Mouse (Mus musculus) layer of hippocampus, adult 9-11 months (tissue): ENCODE data around the gene Gm11444.

Experiments
- DNase-seq: peaks from one replicate; pipeline ENCODE4 v3.0.0; 2022

Gene Gm11444

DNA sequence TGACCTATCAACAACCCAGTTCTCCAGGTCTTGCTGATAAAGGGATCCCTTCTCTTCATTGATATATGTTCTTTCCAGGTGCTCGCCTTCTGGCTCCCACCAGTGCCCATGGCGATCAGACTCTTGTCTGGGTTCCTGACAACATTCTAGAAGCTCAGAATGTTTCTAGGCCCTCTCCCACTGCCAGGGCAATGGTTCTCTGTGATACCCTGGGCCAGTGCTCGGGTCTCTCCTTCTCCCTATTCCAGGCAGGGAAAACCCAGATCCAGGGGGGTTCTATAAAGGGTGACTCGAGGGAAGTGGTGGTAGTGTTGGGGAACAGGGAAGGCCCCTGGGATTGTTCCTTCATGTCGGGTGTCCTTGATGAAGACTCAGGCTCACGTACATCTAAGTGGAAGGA, at the start of gene Gm11444:
Gene Gm11444 (minus strand): TSS at position 101 of the 400 bp plus-strand sequence.
- no peak for DNase-seq

GRCm38 (mm10) chr11:85896335-85896985, 46.3 kb upstream of the Gm11444 start:
- DNase-seq, result no peak

DNA sequence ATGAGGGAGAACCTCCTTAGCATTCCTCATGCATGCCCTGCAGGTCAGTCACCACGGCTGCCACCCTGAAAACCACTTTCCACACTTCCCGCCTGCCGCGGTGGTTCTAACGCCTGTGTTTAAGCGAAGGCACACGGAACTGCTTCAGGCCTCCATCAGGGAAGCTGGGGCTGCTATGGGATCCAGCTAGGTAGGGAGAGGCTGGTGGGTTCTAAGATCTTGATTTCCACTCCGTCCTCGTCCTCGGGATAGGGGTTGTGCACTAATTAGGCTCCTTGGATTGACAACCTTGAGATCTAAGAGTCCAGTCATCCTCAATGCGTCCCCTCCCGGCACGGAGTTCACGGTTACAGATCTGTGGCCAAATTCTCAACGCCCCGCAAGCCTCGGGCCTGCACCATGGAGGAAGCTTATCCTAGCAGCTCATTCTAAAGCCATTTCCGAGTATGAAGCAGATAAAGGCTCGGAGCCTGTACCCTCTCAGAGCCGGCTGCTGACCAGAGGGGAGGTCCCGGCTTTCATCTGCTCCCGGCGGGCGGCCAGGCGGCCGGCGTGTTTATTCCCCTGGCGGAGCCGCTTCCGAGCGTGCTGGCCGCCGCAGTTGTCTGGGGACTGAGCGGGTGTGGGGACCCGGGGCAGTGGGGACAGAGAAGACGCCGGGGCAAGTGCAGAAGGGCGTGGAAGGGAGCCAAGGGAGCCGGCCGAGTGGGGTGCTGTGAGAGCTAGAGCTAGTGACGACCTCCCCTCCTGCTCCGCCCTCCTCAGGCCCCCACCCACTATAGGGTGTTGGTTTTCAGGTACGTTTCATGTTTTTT, 44.8 kb upstream of the Gm11444 start:
- no peak for DNase-seq

GRCm38 (mm10) chr11:85894136-85894530, 44.0 kb upstream of the Gm11444 start:
- no peak for DNase-seq

GRCm38 (mm10) chr11:85893400-85894135, 43.4 kb upstream of the Gm11444 start:
- DNase-seq, result no peak

GRCm38 (mm10) chr11:85892771-85893170, 42.6 kb upstream of the Gm11444 start:
- no peak for DNase-seq

DNA sequence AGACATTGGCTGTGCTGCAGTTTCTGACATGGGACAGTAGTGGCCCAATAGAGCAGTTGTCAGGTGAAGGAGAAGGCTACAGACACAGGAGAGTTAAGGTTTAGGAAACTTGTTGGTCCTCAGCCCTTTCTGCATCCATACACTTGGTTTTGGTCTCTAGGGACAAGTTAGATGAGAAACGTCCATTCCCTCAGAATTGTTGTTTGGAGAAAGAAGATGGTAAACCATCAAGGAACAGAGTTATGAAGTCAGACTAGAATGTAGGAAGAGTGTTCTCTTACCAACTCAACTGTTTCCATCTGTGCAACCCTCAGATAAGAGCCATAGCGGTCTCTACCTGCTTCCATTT, 41.5 kb upstream of the Gm11444 start:
- no peak for DNase-seq

DNA sequence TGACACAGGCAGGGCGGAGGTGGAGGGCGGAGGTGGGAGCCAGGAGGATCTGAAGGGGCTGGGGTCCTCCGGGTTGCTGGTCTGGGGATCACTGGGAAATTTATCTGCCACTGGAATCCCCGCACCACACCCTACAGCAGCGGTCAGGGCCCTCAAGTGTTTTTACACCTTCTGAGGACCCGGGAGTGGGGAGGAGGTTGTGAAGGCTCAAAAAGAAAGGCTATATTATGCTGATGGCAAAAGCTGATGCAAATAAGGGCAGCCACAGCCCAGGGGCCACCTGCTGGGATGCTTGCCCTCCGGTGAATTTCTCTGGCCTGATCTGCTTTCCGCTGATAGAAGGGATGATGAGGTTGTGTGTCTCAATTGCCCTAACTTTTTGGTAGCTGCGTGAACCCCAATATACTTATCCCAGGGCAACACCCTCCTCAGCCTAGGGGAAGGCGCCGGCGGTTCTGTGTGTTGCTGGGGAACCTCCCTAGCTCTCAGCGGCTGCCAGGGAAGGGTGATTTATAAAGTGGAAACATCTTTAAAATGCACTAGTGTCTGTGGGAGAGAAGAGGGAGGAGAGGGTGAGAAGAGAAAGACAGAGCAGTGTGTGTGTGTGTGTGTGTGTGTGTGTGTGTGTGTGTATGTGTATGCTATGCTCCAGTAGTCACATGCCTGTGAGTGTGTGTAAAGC, 41.0 kb upstream of the Gm11444 start:
- no peak for DNase-seq

- no peak for DNase-seq
Measured at GRCm38 (mm10) chr11:85890563-85890845, 40.4 kb upstream of the Gm11444 start.

- no peak for DNase-seq
Measured at GRCm38 (mm10) chr11:85889730-85890562, 39.8 kb upstream of the Gm11444 start.

DNA sequence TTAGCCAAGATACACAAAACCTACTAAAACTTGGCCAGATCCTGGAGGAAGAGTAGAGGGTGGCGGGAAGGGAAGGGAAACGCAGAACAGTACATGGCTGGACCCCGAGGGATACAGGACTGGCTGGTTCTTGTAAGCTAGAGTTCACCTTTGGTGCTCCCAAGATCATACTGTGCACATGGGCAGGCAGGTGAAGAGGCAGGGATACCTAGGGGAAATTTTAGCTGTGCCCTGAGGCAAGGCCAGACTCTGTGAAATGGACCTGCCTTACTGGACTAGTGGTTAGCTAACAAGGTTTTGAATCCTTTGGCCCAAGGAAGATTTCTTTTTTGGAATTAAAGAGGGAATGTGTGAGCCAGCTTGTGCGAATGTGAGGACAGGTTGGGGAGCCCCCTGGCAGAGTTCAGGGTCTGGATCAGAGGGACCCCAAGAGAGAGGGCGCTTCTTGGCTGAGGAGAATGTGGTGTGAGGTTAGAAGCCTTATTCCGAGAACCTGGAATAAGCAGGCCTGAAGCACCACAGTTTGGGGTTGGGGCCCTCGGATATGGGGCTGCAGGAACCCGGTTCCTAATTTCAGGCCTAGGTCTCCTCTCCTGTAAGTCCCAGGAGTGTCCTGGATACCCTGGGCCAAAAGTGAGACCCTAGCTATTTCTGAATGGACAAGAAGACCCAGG, 39.1 kb upstream of the Gm11444 start:
- no peak for DNase-seq

DNA sequence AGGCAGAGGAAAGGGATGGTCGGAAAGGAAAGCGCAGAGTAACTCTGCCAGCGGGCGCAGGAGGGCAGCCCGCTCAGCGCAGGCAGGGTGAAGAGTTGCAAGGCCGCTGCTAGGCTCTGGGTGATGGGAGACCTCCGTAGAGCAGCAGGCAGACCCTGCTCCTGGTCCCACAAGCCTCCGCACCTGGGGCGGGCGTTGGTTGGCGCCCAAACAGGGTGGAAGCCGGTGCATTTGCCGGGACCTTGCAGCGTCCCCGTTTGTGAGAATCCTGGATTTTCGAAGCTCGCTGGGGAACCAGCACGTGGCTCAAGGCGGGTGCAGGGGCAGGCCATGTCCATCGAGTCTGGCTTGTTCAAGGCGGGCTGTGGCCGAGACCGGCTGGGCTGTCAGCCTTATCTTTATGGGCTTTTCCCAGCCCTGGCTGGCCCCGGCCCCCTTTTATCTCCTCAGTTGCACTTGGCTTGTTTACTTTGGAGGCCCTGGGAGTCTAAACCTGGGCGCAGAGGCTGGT, 38.4 kb upstream of the Gm11444 start:
- DNase-seq, result no peak

DNA sequence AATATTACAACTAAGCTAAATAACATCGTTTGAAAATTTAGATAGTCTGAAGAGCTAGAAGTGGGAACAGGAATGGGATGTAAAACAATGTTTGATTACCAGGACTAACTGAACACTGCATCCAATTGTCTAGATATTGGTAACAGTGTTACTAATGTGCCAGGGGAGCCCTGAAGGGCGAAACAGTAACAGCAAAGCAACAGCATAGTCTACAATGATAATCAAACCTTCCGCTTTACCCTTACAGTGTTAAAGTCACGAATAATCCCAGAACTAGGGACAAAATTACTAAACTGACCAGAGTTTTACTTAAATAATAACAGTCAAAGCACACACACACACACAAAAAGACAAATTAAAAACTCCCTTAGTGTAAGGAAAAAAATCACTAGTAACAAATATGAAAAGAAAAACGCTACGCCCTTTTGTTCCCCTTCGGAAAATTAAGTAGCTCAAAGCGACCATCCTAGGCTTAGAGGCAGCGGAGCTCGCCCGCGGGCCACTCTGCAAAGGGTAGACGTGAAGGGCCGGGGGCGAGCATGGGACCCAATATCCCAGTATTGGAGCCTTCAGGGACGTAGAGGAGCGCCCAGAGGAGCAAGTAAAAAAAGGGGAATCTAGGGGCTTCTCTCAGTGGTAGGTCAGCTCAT, 37.8 kb upstream of the Gm11444 start:
- no peak for DNase-seq

- DNase-seq, result no peak
Measured at GRCm38 (mm10) chr11:85887273-85887672, 37.1 kb upstream of the Gm11444 start.

- DNase-seq, result no peak
Measured at GRCm38 (mm10) chr11:85886429-85886785, 36.3 kb upstream of the Gm11444 start.

DNA sequence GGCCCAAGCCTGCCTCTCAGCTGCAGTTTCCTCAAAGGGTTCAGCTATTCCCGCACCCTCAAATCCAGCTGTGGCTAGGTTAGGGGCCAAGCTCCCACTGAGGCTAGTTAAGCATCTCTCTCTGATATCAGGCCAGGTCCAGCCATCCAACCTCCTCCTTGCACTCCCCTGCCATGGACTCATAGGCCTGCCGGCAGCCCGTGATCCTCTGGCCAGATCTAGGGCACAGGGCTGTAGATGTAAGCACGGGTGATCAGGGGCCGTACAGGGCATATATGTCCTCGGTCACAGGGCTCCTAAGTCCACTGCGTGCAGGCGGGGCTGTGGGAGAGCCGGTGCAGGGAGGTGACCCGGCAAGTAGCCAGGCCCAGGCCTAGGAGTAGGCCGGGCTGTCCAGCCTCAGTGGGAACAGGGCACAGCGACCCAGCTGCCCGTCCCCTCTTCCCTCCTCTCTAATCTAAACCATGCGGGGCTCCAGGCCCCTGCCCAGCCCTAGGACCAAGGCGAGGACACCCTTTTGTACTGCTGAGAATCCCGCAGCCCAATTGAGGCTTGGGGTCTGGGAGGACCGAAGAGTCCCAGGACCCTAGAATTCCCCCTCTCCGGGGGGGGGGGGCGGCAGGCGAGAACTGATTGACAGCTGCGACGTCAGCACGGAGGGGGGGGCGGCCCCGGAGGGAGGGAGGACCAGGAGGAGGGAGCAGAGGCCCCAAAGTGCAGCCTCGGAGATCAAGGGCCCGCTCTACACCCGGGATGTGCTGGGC, 35.7 kb upstream of the Gm11444 start, which contains the start of gene Tbx4:
Gene Tbx4 (plus strand): TSS at position 758 of the 764 bp plus-strand sequence.
- DNase-seq, result no peak

DNA sequence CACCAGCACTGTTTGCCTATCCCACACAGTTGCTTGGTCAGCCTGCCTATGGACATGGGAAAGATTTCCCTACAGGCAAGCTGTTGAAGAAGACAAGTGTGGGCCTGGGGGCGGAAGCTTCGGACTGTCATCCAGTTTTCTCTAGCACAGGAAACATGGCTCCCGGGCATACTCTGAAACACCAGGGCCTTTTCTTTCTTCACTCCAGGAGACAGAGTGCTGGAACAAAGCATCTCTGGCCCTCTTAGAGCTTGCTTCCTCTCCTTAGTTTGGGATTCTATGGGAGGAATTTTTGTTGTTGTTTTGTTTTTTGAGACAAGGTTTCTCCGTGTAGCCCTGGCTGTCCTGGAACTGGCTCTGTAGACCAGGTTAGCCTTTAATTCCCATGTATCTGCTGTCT, 34.4 kb upstream of the Gm11444 start:
- DNase-seq, result no peak

DNA sequence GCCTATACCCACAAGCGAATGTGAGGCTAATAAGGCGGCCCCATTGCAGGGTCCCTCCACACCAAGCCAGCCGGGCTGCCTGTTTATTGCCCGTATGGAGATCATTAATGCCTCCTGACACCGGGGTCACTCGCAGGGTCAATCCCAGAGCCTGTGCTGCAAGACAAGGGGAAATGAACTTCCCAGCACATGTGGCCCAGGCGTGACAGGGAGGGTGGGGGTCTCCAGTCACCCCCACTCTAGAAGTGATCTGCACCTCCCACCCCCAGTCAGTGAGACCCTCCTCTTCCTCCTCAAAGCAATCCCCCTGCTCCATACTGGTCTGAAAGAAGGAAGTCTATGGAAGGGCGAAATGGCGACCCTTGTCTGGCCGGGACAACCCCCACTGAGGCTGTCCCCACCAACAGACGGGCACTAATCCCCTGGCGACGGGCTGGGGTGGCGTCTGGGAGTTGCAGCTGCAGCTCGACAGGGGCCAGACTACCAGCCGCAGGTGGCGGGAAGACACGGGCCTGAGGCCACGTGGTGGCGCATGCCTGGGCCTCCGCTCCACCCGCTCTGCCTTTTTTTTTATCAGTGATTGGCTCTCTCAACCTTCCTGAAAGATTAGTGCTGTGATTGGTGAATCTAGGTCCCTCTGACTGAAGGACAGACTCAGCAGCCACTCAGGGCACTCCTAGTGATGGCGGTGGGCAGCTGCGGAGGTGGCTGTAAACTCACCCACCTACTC, 26.1 kb upstream of the Gm11444 start:
- DNase-seq, result no peak

- no peak for DNase-seq
Measured at GRCm38 (mm10) chr11:85864363-85864762, 14.2 kb upstream of the Gm11444 start.
